Mouse (Mus musculus) adrenal gland, postnatal 4 days (tissue): ENCODE measurements around the gene Lat. TPM values are rescaled to one million over a fixed set of nuclear protein-coding genes. Genes with fewer than 3 reads are reported as not detected.
A peak's percentile ranks its signal among the peaks of the same experiment; 100 is the strongest.
"Not testable (repeated sequence)": the region's sequence is repeated elsewhere in the genome, so short reads cannot be mapped to it uniquely, and the experiment has no call there.

Source experiments
- DNase-seq, 2 experiments: peaks; one replicate each; pipeline ENCODE4 v3.0.0; 2021 to 2022; ENCODE audit warnings: low spot score in 2 of 2, mixed read lengths in 2 of 2
- microRNA-seq: library from miRNA; unstranded; fragments of <30 nt; microRNA quantifications from one replicate; pipeline ENCODE4 v1.2.0, GENCODE M21; 2021
- total RNA-seq, 2 experiments: library from RNA; stranded (reverse); gene quantifications; 2 replicates each; pipeline ENCODE4 v1.2.3; 2021

Lat gene
- total RNA-seq, 2 experiments from 2014 or later, result 1.4 to 2.5 TPM

DNA sequence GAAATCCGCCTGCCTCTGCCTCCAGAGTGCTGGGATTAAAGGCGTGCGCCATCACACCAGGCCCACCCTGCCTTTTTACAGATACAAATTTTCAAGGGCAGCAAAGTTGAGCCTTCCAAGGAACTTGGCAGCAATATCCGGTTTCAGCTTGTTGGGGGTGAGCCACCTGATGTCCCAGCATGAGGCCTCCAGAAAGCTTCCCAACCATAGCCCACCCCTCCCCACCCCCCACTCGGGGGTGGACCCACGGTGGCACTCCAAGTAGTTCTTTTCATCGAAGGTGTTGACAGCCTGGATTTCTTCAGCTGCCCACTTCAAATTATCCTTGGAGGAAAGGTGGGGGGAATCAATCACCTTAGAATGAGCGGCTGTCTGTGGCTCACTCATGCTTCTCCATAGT, 30.5 kb downstream of the Lat start:
- no peak for DNase-seq

DNA sequence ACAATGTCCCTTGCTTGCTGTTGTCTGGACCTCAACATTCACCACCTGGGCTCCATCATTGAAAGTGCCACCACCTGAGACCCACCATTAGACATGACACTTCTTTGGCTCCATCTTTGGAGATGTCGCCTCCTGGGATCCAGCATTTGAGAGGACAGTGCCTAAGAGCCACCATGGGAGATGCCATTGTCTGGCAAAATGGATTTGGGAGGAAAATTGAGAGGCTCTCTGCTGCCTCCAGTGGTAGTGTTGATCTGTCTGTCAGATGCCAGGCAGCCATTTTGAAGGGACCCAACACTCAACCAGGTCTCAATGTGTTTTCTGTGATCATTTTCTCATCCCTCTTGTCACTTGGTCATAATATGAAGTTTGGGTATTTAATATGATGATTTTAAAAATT, 33.8 kb downstream of the Lat start:
- DNase-seq, result no peak

DNA sequence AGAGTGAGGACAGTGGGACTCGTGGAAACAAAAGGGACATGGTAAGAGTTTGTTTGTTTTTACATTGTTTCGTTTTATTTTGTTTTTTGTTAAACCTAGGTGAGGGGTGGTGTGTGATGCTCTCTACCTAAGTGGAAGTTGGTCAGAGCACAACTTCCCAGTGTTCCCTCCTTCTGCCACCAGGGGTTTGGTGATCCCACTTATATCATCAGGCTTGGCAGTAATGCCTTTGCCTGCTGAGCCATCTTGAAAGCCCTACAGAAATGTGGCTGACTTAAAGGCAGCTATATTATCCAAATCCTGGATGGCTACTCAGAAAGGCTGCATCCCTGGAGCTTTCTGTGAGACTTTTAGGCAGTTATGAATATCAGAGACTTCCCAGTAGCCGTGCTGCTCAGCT, 36.7 kb downstream of the Lat start:
- DNase-seq, result no peak

DNA sequence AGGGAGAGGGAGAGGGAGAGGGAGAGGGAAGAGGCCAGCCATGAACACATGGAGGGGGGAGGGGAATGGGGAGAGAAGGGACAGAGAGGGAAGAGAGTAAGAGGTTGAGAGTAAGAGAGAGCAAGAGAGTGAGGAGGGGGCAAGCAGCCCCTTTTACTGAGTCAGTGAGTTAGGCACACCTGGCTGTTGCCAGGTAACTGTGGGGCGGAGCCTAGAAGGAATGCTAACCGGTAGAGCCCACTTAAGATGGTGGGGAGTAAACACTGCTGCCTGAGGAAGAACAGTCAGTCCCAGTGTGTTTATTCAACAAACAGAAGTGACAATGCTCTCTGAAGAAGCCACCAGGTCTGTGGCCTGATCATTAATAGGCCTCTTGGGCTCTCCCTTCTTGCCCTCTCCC, 38.7 kb downstream of the Lat start:
- no peak for DNase-seq

DNA sequence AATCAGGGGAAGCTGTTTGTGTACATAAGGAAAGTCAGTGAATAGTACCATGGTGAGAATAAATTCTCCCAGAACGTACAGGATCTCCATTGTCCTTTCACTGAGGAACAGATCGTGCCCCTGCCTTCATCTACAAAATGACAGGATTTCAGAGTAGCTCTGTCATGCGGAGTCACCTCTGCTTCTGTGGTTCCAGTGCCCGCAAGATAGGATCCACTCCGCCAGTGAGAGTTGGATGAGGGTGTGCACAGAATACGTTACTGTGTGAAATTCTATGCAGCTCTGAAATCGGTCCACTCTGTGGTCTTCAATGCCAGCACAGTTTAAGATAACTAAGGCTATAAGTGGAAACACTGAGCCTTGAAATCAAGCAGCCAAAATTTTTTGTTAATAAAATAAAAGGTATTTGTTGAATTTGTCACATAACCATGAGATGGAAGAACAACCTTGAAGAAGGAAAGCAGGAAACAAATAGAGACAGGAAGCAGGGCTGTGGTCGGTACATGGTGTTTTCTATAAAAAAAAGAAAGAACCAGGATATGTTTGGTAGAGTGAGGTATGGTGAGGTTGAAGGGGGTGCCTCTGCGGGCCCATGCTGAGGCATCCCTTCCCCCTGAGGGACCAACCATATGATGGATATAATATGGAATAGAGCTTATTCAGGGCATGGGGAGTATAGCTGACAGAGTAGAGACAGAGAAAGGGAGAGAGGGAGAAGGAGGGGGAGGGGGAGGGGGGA, 39.3 kb downstream of the Lat start:
- DNase-seq, result no peak

DNA sequence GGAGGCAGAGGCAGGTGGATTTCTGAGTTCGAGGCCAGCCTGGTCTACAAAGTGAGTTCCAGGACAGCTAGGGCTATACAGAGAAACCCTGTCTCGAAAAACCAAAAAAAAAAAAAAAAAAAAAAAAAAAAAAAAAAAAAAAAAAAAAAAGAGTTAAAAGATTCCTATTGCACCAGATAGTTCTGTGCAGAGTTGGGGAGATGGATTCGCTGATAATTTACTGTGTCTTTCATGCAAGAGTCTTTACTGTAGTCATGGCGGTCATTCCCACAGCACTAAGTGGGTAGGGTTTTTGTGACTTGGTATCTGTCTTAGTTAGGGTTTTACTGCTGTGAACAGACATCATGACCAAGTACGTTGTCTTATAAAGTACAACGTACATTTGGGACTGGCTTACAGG, 40.5 kb downstream of the Lat start:
- DNase-seq, result not testable (repeated sequence)

DNA sequence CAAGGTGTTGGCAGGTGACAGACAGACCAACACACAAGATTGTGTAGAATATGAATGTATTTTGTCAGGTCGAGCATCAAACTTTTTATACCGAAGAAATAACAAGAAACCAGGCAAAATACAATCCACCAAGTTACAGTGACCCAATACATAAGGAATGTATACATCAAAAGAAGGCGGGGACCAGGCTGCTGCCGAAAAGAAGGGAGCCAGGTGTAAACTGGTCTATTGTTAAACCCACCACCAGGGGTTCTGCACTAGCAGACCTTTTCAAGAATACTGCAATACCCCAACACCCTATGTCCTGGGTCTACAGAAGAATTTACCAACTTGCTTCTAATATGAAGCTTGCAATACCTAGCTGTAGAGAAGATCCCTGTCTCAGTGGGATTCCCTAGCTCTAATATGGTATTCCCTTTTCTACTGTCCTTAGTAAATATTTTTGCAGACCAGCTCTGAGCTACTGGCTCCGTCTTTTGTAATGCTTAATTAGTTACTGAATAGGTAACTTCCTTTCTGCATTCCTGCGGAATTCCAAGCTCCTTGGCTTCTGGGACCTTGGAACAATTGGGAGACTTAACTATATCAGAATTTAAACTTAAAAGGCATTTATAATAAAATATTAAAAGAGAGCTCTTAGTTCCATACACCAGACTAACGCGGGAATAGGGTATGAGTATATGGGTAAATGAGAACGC, 43.6 kb downstream of the Lat start:
- DNase-seq, result not testable (repeated sequence)

DNA sequence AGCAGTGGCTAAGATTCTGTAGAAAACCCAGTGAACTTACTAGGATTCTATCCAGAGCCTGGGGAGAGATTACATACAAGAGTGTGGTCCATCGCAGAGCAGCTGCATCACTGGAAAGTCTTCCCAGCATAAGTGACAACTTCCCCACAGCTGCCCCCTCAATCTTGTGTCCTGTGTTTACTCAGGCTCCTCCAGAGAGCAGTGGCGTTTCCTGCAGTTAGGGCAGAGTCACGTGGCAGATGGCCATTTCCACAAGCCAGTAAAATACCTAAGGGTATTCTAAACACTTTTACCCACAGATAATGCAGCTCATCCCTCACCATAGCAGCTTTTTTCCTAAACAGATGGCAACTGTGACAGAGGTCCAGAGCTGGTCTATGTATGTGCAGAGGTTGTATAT, 44.6 kb downstream of the Lat start:
- no peak for DNase-seq

DNA sequence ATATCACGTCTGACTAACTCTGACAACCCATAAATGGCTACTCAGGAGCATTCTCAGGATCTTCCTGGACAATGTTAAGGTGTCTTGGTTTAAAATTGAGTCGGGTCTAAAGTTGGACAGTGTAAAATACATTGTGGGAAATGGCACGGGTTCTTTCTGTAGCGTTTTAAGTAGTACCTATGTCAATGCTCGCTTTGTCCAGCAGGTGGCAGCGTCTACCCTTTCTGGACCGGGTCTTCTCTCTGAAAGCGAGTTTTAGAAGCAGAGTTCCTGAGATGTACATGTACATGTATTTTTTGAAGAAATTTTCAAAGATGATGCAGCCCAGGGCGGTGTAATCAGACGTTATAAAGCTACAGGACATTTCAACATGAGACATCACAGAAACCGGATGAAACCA, 45.6 kb downstream of the Lat start:
- DNase-seq, result peak; percentile 34 to 58

DNA sequence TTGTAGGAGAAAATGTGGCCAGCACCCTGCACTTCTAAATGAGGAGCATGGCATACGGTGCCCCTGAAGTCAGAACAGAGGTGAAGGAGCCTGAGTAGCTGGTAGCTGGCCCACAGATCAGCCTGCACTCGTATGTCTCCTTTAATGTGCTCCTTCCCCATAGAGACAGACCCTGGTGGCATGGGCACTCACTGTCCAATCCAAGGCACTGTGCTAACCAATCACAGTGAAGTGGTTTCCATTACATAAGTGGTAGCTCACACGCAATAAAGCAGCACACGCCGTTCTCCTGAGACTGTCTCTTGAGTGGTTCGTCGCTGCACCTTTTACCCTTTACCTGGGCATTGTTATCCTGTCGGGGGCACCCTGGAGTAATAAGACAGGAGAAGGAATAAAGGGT, 55.1 kb downstream of the Lat start:
- no peak for DNase-seq

Small RNA genes within 50 kb of the gene (microRNA-seq; reads per million reads assigned to microRNA genes)
- not detected for gene Mir7058

Other genes with a start within 250 kb of the Lat start
- 100 to 1,000 TPM in 1 of 2 experiments, 10 to 100 TPM in 1; 98.4 to 103 TPM for gene Xpo6, start 169.1 kb downstream of the Lat start, total RNA-seq
- gene Sbk1, start 97.0 kb downstream of the Lat start, total RNA-seq, result 10 to 100 TPM; 60.4 to 60.6 TPM
- 10 to 100 TPM; 60.1 to 65.2 TPM for gene Spns1, start 7.9 kb upstream of the Lat start, total RNA-seq
- gene Nfatc2ip, start 27.2 kb upstream of the Lat start, total RNA-seq, result 1 to 10 TPM; 5.8 to 7.6 TPM
- 1 to 10 TPM in 1 of 2 experiments, under 1 TPM in 1; 0.48 to 1.6 TPM for gene Cd19, start 45.3 kb upstream of the Lat start, total RNA-seq
- 10 to 100 TPM; 52.1 to 63.2 TPM for gene Rabep2, start 59.2 kb upstream of the Lat start, total RNA-seq
- 100 to 1,000 TPM in 1 of 2 experiments, 10 to 100 TPM in 1; 56.9 to 145 TPM for gene Atp2a1, start 93.5 kb upstream of the Lat start, total RNA-seq
- 10 to 100 TPM; 59.2 to 60.9 TPM for gene Sh2b1, start 105.9 kb upstream of the Lat start, total RNA-seq
- 100 to 1,000 TPM; 158 to 166 TPM for gene Tufm, start 117.8 kb upstream of the Lat start, total RNA-seq
- 100 to 1,000 TPM; 109 to 127 TPM for gene Atxn2l, start 133.9 kb upstream of the Lat start, total RNA-seq
- 100 to 1,000 TPM; 255 to 260 TPM for gene Eif3c, start 196.8 kb upstream of the Lat start, total RNA-seq
- 1 to 10 TPM; 1.1 to 1.2 TPM for gene Apobr, start 215.4 kb upstream of the Lat start, total RNA-seq
- gene Cln3, start 216.2 kb upstream of the Lat start, total RNA-seq, result 10 to 100 TPM; 30.7 to 32.1 TPM
- not detected for gene Il27, start 225.4 kb upstream of the Lat start, total RNA-seq